Mouse (Mus musculus): ENCODE measurements at regions not wholly inside any gene's neighbourhood (a gene's known extent, or its start where the extent isn't known, plus 50 kb on each side); places are given as distances from the start of the nearest gene placed in this dataset.

GRCm38 (mm10) chr11:113113220-113113817 is 331.3 kb downstream of the Sox9 start:
- Histone ChIP-seq H3K4me3 (ENCODE audit: insufficient read depth, low read depth, low read length) (no peak overlapping the region), H3K4me1 (ENCODE audit: control insufficient read depth, insufficient read depth, low read length) (peaks cover 13% of the 10 kb centered on the region), H3K27ac (ENCODE audit: insufficient read depth, low read depth, low read length) (no peak overlapping the region)
- WGBS = 77% methylated on average over 6 of the region's 6 CpGs
- TF ChIP-seq POLR2A (IDR thresholded peaks at IDR 0.05; ENCODE audit: insufficient read depth, low read depth, low read length) = no peak
- TF ChIP-seq CTCF (IDR thresholded peaks at IDR 0.05; ENCODE audit: insufficient read depth, low read depth, low read length) = no peak

- H3K4me3 ChIP-seq (ENCODE audit: insufficient read depth, low read depth, low read length) = no peak overlapping the region
- H3K27ac ChIP-seq (ENCODE audit: insufficient read depth, low read depth, low read length) = no peak overlapping the region
- whole genome bisulfite sequencing = 62% methylated on average over 9 of the region's 9 CpGs
- peaks cover 24% of the 10 kb centered on the region for H3K4me1 ChIP-seq (ENCODE audit: control insufficient read depth, insufficient read depth, low read length)
- no peak for TF ChIP-seq CTCF (IDR thresholded peaks at IDR 0.05; ENCODE audit: insufficient read depth, low read depth, low read length)
- no peak for TF ChIP-seq POLR2A (IDR thresholded peaks at IDR 0.05; ENCODE audit: insufficient read depth, low read depth, low read length)
These were observed 335.3 kb downstream of the Sox9 start for GRCm38 (mm10) chr11:113117179-113117898.

GRCm38 (mm10) chr11:113120570-113120969 is 338.5 kb downstream of the Sox9 start:
- H3K4me3 ChIP-seq (ENCODE audit: insufficient read depth, low read depth, low read length) = no peak overlapping the region
- TF ChIP-seq POLR2A (IDR thresholded peaks at IDR 0.05; ENCODE audit: insufficient read depth, low read depth, low read length) (no peak), CTCF (IDR thresholded peaks at IDR 0.05; ENCODE audit: insufficient read depth, low read depth, low read length) (no peak)
- peaks cover 15% of the 10 kb centered on the region for H3K4me1 ChIP-seq (ENCODE audit: control insufficient read depth, insufficient read depth, low read length)
- no peak overlapping the region for H3K27ac ChIP-seq (ENCODE audit: insufficient read depth, low read depth, low read length)
- WGBS = 58% methylated on average over 6 of the region's 6 CpGs

- no peak overlapping the region for H3K4me3 ChIP-seq (ENCODE audit: insufficient read depth, low read depth, low read length)
- H3K4me1 ChIP-seq (ENCODE audit: control insufficient read depth, insufficient read depth, low read length) = peaks cover 15% of the 10 kb centered on the region
- TF ChIP-seq CTCF (IDR thresholded peaks at IDR 0.05; ENCODE audit: insufficient read depth, low read depth, low read length) (no peak), POLR2A (IDR thresholded peaks at IDR 0.05; ENCODE audit: insufficient read depth, low read depth, low read length) (no peak)
- H3K27ac ChIP-seq (ENCODE audit: insufficient read depth, low read depth, low read length) = no peak overlapping the region
- 68% methylated on average over 12 of the region's 12 CpGs for WGBS
These were observed 339.3 kb downstream of the Sox9 start for GRCm38 (mm10) chr11:113121307-113121706.

GRCm38 (mm10) chr11:113122137-113122536 is 340.1 kb downstream of the Sox9 start:
- TF ChIP-seq POLR2A (IDR thresholded peaks at IDR 0.05; ENCODE audit: insufficient read depth, low read depth, low read length) = no peak
- TF ChIP-seq CTCF (IDR thresholded peaks at IDR 0.05; ENCODE audit: insufficient read depth, low read depth, low read length) = no peak

GRCm38 (mm10) chr11:113122964-113123363 is 340.9 kb downstream of the Sox9 start:
- Histone ChIP-seq H3K4me1 (ENCODE audit: control insufficient read depth, insufficient read depth, low read length) (peaks cover 15% of the 10 kb centered on the region), H3K4me3 (ENCODE audit: insufficient read depth, low read depth, low read length) (no peak overlapping the region), H3K27ac (ENCODE audit: insufficient read depth, low read depth, low read length) (no peak overlapping the region)
- TF ChIP-seq CTCF (IDR thresholded peaks at IDR 0.05; ENCODE audit: insufficient read depth, low read depth, low read length) (no peak), POLR2A (IDR thresholded peaks at IDR 0.05; ENCODE audit: insufficient read depth, low read depth, low read length) (no peak)
- WGBS = 68% methylated on average over 2 of the region's 2 CpGs

More at GRCm38 (mm10) chr11:113122137-113122536, 340.1 kb downstream of the Sox9 start:
- Histone ChIP-seq H3K4me1 (ENCODE audit: control insufficient read depth, insufficient read depth, low read length) (peaks cover 15% of the 10 kb centered on the region), H3K4me3 (ENCODE audit: insufficient read depth, low read depth, low read length) (no peak overlapping the region), H3K27ac (ENCODE audit: insufficient read depth, low read depth, low read length) (no peak overlapping the region)
- 79% methylated on average over 9 of the region's 9 CpGs for WGBS

- 66% methylated on average over 7 of the region's 7 CpGs for WGBS
- TF ChIP-seq POLR2A (IDR thresholded peaks at IDR 0.05; ENCODE audit: insufficient read depth, low read depth, low read length) = no peak
- TF ChIP-seq CTCF (IDR thresholded peaks at IDR 0.05; ENCODE audit: insufficient read depth, low read depth, low read length) = no peak
These were observed 343.8 kb downstream of the Sox9 start for GRCm38 (mm10) chr11:113125832-113126231.

GRCm38 (mm10) chr11:113129192-113129591 is 347.2 kb downstream of the Sox9 start:
- Histone ChIP-seq H3K27ac (ENCODE audit: insufficient read depth, low read depth, low read length) (no peak overlapping the region), H3K4me3 (ENCODE audit: insufficient read depth, low read depth, low read length) (no peak overlapping the region), H3K4me1 (ENCODE audit: control insufficient read depth, insufficient read depth, low read length) (peaks cover 22% of the 10 kb centered on the region)
- 61% methylated on average over 5 of the region's 5 CpGs for WGBS
- TF ChIP-seq POLR2A (IDR thresholded peaks at IDR 0.05; ENCODE audit: insufficient read depth, low read depth, low read length) (no peak), CTCF (IDR thresholded peaks at IDR 0.05; ENCODE audit: insufficient read depth, low read depth, low read length) (no peak)

More at GRCm38 (mm10) chr11:113125832-113126231, 343.8 kb downstream of the Sox9 start:
- Histone ChIP-seq H3K4me3 (ENCODE audit: insufficient read depth, low read depth, low read length) (no peak overlapping the region), H3K27ac (ENCODE audit: insufficient read depth, low read depth, low read length) (no peak overlapping the region), H3K4me1 (ENCODE audit: control insufficient read depth, insufficient read depth, low read length) (peaks cover 18% of the 10 kb centered on the region)

GRCm38 (mm10) chr11:113129975-113130374 is 348.0 kb downstream of the Sox9 start:
- TF ChIP-seq POLR2A (IDR thresholded peaks at IDR 0.05; ENCODE audit: insufficient read depth, low read depth, low read length) (no peak), CTCF (IDR thresholded peaks at IDR 0.05; ENCODE audit: insufficient read depth, low read depth, low read length) (no peak)
- 97% methylated on average over 7 of the region's 7 CpGs for WGBS
- Histone ChIP-seq H3K4me1 (ENCODE audit: control insufficient read depth, insufficient read depth, low read length) (peaks cover 24% of the 10 kb centered on the region), H3K4me3 (ENCODE audit: insufficient read depth, low read depth, low read length) (no peak overlapping the region), H3K27ac (ENCODE audit: insufficient read depth, low read depth, low read length) (no peak overlapping the region)

Measured in olfactory bulb, adult 2 months (tissue).